Mouse (Mus musculus): ENCODE data around the gene Reps1.
"Not testable (repeated sequence)": the region's sequence is repeated elsewhere in the genome, so short reads cannot be mapped to it uniquely, and the experiment has no call there.

The Reps1 gene

GRCm38 (mm10) chr10:18064606-18065228 lies 9.1 kb downstream of the Reps1 start:
- no peak for DNase-seq (ENCODE audit: low spot score)

- DNase-seq (ENCODE audit: low spot score) = no peak
Observed at GRCm38 (mm10) chr10:18066031-18066439, 10.4 kb downstream of the Reps1 start.

- no peak for DNase-seq (ENCODE audit: low spot score)
Observed at GRCm38 (mm10) chr10:18067761-18068446, 12.2 kb downstream of the Reps1 start.

- no peak for DNase-seq (ENCODE audit: low spot score)
Observed at GRCm38 (mm10) chr10:18068880-18069279, 13.2 kb downstream of the Reps1 start.

GRCm38 (mm10) chr10:18069576-18069975 lies 13.9 kb downstream of the Reps1 start:
- DNase-seq (ENCODE audit: low spot score) = no peak

GRCm38 (mm10) chr10:18070144-18070543 lies 14.5 kb downstream of the Reps1 start:
- DNase-seq (ENCODE audit: low spot score) = no peak

- DNase-seq (ENCODE audit: low spot score) = no peak
Observed at GRCm38 (mm10) chr10:18070616-18071015, 15.0 kb downstream of the Reps1 start.

- no peak for DNase-seq (ENCODE audit: low spot score)
Observed at GRCm38 (mm10) chr10:18072871-18073270, 17.2 kb downstream of the Reps1 start.

GRCm38 (mm10) chr10:18074383-18075075 lies 18.9 kb downstream of the Reps1 start:
- no peak for DNase-seq (ENCODE audit: low spot score)

GRCm38 (mm10) chr10:18075845-18076244 lies 20.2 kb downstream of the Reps1 start:
- DNase-seq (ENCODE audit: low spot score) = no peak

- DNase-seq (ENCODE audit: low spot score) = no peak
Observed at GRCm38 (mm10) chr10:18081536-18081935, 25.9 kb downstream of the Reps1 start.

- no peak for DNase-seq (ENCODE audit: low spot score)
Observed at GRCm38 (mm10) chr10:18082772-18083171, 27.1 kb downstream of the Reps1 start.

GRCm38 (mm10) chr10:18090691-18091090 lies 35.0 kb downstream of the Reps1 start:
- DNase-seq (ENCODE audit: low spot score) = no peak

- no peak for DNase-seq (ENCODE audit: low spot score)
Observed at GRCm38 (mm10) chr10:18102166-18102565, 46.5 kb downstream of the Reps1 start.

GRCm38 (mm10) chr10:18107471-18107870 lies 51.8 kb downstream of the Reps1 start:
- peak; percentile 29 for DNase-seq (ENCODE audit: low spot score)

GRCm38 (mm10) chr10:18110940-18111339 lies 55.3 kb downstream of the Reps1 start:
- DNase-seq (ENCODE audit: low spot score) = no peak

- DNase-seq (ENCODE audit: low spot score) = no peak
Observed at GRCm38 (mm10) chr10:18113473-18114093, 57.9 kb downstream of the Reps1 start.

GRCm38 (mm10) chr10:18118336-18118735 lies 62.7 kb downstream of the Reps1 start:
- no peak for DNase-seq (ENCODE audit: low spot score)

GRCm38 (mm10) chr10:18130276-18130675 lies 74.6 kb downstream of the Reps1 start:
- DNase-seq (ENCODE audit: low spot score) = no peak

GRCm38 (mm10) chr10:18131666-18132650 lies 76.3 kb downstream of the Reps1 start:
- DNase-seq (ENCODE audit: low spot score) = no peak

GRCm38 (mm10) chr10:18138853-18139503 lies 83.3 kb downstream of the Reps1 start:
- DNase-seq (ENCODE audit: low spot score) = not testable (repeated sequence)
